9 mouse cellular contexts compared by ENCODE assay signal in the genomic region with DNA sequence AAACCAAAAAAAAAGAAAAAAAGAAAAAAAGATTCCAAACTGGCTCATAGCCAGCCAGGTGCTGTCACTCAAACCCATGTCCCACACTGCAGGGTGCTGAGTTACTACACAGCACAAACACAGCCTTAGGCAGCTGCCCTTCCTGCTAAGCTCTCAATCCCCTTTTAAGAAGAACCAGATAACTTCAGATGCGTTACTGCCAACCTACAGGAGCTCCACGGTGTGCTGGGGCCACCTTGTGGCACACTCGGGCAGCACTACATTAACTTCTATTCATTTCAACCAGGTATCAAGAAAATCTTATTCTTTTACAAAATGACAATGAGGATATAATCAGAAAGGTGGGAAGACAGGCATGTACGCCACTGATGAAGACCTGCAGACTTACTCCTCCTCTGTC. TPM values are rescaled to one million over a fixed set of nuclear protein-coding genes. Genes with fewer than 3 reads are reported as not detected.
DNase-seq lines count a peak whose midpoint lies in the region; ATAC-seq and TF ChIP-seq lines count a peak whose summit lies in the region.
"Had no signal": no experiment of that assay in that cellular context is flagged by ENCODE, and none has a peak within 500 bp of the region (broad histone marks: within the 10 kb centered on the region; RNA-seq: fewer than 3 reads in every experiment).

No protein-coding gene starts in this region.

- H3K9me3 ChIP-seq in forebrain, embryonic 14.5 days (replicated peaks; ENCODE audit: control insufficient read depth, low read length) = no peaks in the 10 kb centered on the region
- H3K9me3 ChIP-seq in forebrain, embryonic 11.5 days (ENCODE audit: control insufficient read depth, low read length) = no peaks in the 10 kb centered on the region
- no peaks in the 10 kb centered on the region for H3K9me3 ChIP-seq in midbrain, embryonic 16.5 days (replicated peaks; ENCODE audit: control insufficient read depth, low read length, poor library complexity, severe bottlenecking)
- H3K9me3 ChIP-seq: limb, embryonic 12.5 days had no signal

- no peak overlapping the region for H3K4me2 ChIP-seq in forebrain, embryonic 14.5 days (ENCODE audit: low read length)
- H3K4me2 ChIP-seq in forebrain, embryonic 11.5 days (ENCODE audit: low read depth, low read length, severe bottlenecking) = no peak overlapping the region
- H3K4me2 ChIP-seq in midbrain, embryonic 16.5 days (ENCODE audit: low read length) = no peak overlapping the region
- H3K4me2 ChIP-seq: limb, embryonic 12.5 days had no signal

- H3K4me3 ChIP-seq in forebrain, embryonic 14.5 days (ENCODE audit: low read depth, low read length) = no peak overlapping the region
- H3K4me3 ChIP-seq in forebrain, embryonic 11.5 days (ENCODE audit: low read depth, low read length) = no peak overlapping the region
- H3K4me3 ChIP-seq in gastrocnemius, adult 2 months = no peak overlapping the region
- no peak overlapping the region for H3K4me3 ChIP-seq in midbrain, embryonic 16.5 days (ENCODE audit: low read depth, low read length)
- H3K4me3 ChIP-seq: limb, embryonic 12.5 days had no signal

- TF ChIP-seq CTCF in gastrocnemius, adult 2 months (IDR thresholded peaks at IDR 0.05) = peak; percentile 89

- intact Hi-C loops in gastrocnemius, adult 2 months (cut with DNase I) = loop anchor here (1.0 kb wide), 1 partner anchor 50 kb away; a partner anchor contains a TSS

- peak; percentile 62; the same call in 1 of the 2 replicates for ATAC-seq in forebrain, embryonic 14.5 days
- ATAC-seq in forebrain, embryonic 11.5 days (replicated peaks; ENCODE audit: low FRiP score) = no peak
- ATAC-seq in midbrain, embryonic 16.5 days = peak; percentile 62; the same call in 1 of the 2 replicates

- 44% methylated on average over 4 of the region's 4 CpGs for WGBS in forebrain, embryonic 14.5 days
- WGBS in forebrain, embryonic 11.5 days = 49% methylated on average over 4 of the region's 4 CpGs
- WGBS in midbrain, embryonic 16.5 days = 35% methylated on average over 4 of the region's 4 CpGs

- no peaks in the 10 kb centered on the region for H3K4me1 ChIP-seq in forebrain, embryonic 14.5 days (ENCODE audit: control insufficient read depth, insufficient read depth, low read length)
- no peaks in the 10 kb centered on the region for H3K4me1 ChIP-seq in forebrain, embryonic 11.5 days (replicated peaks; ENCODE audit: control insufficient read depth, insufficient read depth, low read length)
- no peaks in the 10 kb centered on the region for H3K4me1 ChIP-seq in midbrain, embryonic 16.5 days (ENCODE audit: control insufficient read depth, insufficient read depth, low read length)
- H3K4me1 ChIP-seq: limb, embryonic 12.5 days had no signal

- H3K27ac ChIP-seq in forebrain, embryonic 14.5 days (ENCODE audit: low read depth, low read length) = no peak overlapping the region
- H3K27ac ChIP-seq in forebrain, embryonic 11.5 days (ENCODE audit: low read depth, low read length) = no peak overlapping the region
- no peak overlapping the region for H3K27ac ChIP-seq in gastrocnemius, adult 2 months
- no peak overlapping the region for H3K27ac ChIP-seq in midbrain, embryonic 16.5 days (ENCODE audit: low read length)
- H3K27ac ChIP-seq: limb, embryonic 12.5 days had no signal

- no peaks in the 10 kb centered on the region for H3K27me3 ChIP-seq in forebrain, embryonic 14.5 days (replicated peaks; ENCODE audit: control insufficient read depth, insufficient read depth, low read length)
- no peaks in the 10 kb centered on the region for H3K27me3 ChIP-seq in forebrain, embryonic 11.5 days (ENCODE audit: control insufficient read depth, insufficient read depth, low read length)
- no peaks in the 10 kb centered on the region for H3K27me3 ChIP-seq in midbrain, embryonic 16.5 days (ENCODE audit: control insufficient read depth, insufficient read depth, low read depth, low read length)
- H3K27me3 ChIP-seq: limb, embryonic 12.5 days had no signal

- DNase-seq in forebrain, embryonic 14.5 days (ENCODE audit: low spot score) = peak; percentile 73
- DNase-seq in forebrain, embryonic 11.5 days (ENCODE audit: low spot score) = no peak
- peak; percentile 69 for DNase-seq in A20 (ENCODE audit: low read depth, low spot score)
- DNase-seq in adipocyte (ENCODE audit: low spot score) = peak; percentile 67
- DNase-seq in gastrocnemius, adult 2 months = peak; percentile 62
- DNase-seq in kidney, postnatal 4 days = peak; percentile 70 to 75
- DNase-seq in testis, postnatal 10 days (ENCODE audit: low spot score) = peak; percentile 74

- peaks cover 82% of the 10 kb centered on the region for H3K36me3 ChIP-seq in forebrain, embryonic 14.5 days (ENCODE audit: control insufficient read depth, insufficient read depth, low read length)
- peaks cover 3% of the 10 kb centered on the region; the same call in 1 of the 2 replicates for H3K36me3 ChIP-seq in forebrain, embryonic 11.5 days (ENCODE audit: control insufficient read depth, insufficient read depth, low read length)
- peaks cover 12% of the 10 kb centered on the region for H3K36me3 ChIP-seq in midbrain, embryonic 16.5 days (ENCODE audit: control insufficient read depth, insufficient read depth, low read length)

- H3K9ac ChIP-seq in forebrain, embryonic 14.5 days (ENCODE audit: low read length) = no peak overlapping the region
- no peak overlapping the region for H3K9ac ChIP-seq in forebrain, embryonic 11.5 days (ENCODE audit: low read length)
- H3K9ac ChIP-seq in midbrain, embryonic 16.5 days (ENCODE audit: low read depth, low read length) = no peak overlapping the region
- H3K9ac ChIP-seq: limb, embryonic 12.5 days had no signal

RNA-seq across cellular contexts. Expression of a gene that starts 12.0 kb away (rescaled TPM):
- polyA plus RNA-seq in forebrain, embryonic 14.5 days (2014; fragmentation: Nextera tagmentation; extraction: Ambion mirVana) = 66.2 and 69.4 TPM in 2 replicates
- 66.8 and 81.3 TPM in 2 replicates for polyA plus RNA-seq in forebrain, embryonic 11.5 days (2014; fragmentation: Nextera tagmentation; extraction: Ambion mirVana)
- total RNA-seq in gastrocnemius, adult 2 months (2021) = 10 to 100 TPM; 20.3 to 23.6 TPM
- polyA plus RNA-seq in midbrain, embryonic 16.5 days (2015; fragmentation: Nextera tagmentation; extraction: Ambion mirVana) = 59.4 and 73.5 TPM in 2 replicates

RNA-seq across cellular contexts. Expression of a gene that starts 16.2 kb away (rescaled TPM):
- 21.7 and 29.7 TPM in 2 replicates for polyA plus RNA-seq in forebrain, embryonic 14.5 days (2014; fragmentation: Nextera tagmentation; extraction: Ambion mirVana)
- polyA plus RNA-seq in forebrain, embryonic 11.5 days (2014; fragmentation: Nextera tagmentation; extraction: Ambion mirVana) = 8.4 and 9.3 TPM in 2 replicates
- total RNA-seq in gastrocnemius, adult 2 months (2021) = under 1 TPM; 0.43 to 0.75 TPM
- 47.1 and 52.0 TPM in 2 replicates for polyA plus RNA-seq in midbrain, embryonic 16.5 days (2015; fragmentation: Nextera tagmentation; extraction: Ambion mirVana)

RNA-seq across cellular contexts. Expression of a gene that starts 50.8 kb away (rescaled TPM):
- polyA plus RNA-seq in forebrain, embryonic 14.5 days (2014; fragmentation: Nextera tagmentation; extraction: Ambion mirVana) = 13.0 and 14.6 TPM in 2 replicates
- 23.2 and 24.5 TPM in 2 replicates for polyA plus RNA-seq in forebrain, embryonic 11.5 days (2014; fragmentation: Nextera tagmentation; extraction: Ambion mirVana)
- 1 to 10 TPM; 4.4 to 5.7 TPM for total RNA-seq in gastrocnemius, adult 2 months (2021)
- 20.4 and 20.5 TPM in 2 replicates for polyA plus RNA-seq in midbrain, embryonic 16.5 days (2015; fragmentation: Nextera tagmentation; extraction: Ambion mirVana)

RNA-seq across cellular contexts. Expression of a gene that starts 50.8 kb away (rescaled TPM):
- polyA plus RNA-seq in forebrain, embryonic 14.5 days (2014; fragmentation: Nextera tagmentation; extraction: Ambion mirVana) = 33.2 and 35.8 TPM in 2 replicates
- polyA plus RNA-seq in forebrain, embryonic 11.5 days (2014; fragmentation: Nextera tagmentation; extraction: Ambion mirVana) = 48.1 and 53.3 TPM in 2 replicates
- 1 to 10 TPM; 4.6 to 5.5 TPM for total RNA-seq in gastrocnemius, adult 2 months (2021)
- polyA plus RNA-seq in midbrain, embryonic 16.5 days (2015; fragmentation: Nextera tagmentation; extraction: Ambion mirVana) = 27.1 and 28.1 TPM in 2 replicates

RNA-seq across cellular contexts. Expression of a gene that starts 59.6 kb away (rescaled TPM):
- polyA plus RNA-seq in forebrain, embryonic 14.5 days (2014; fragmentation: Nextera tagmentation; extraction: Ambion mirVana) = 16.5 and 22.6 TPM in 2 replicates
- polyA plus RNA-seq in forebrain, embryonic 11.5 days (2014; fragmentation: Nextera tagmentation; extraction: Ambion mirVana) = 17.1 TPM in 2 replicates
- total RNA-seq in gastrocnemius, adult 2 months (2021) = 1 to 10 TPM; 2.4 to 3.0 TPM
- polyA plus RNA-seq in midbrain, embryonic 16.5 days (2015; fragmentation: Nextera tagmentation; extraction: Ambion mirVana) = 24.8 and 24.9 TPM in 2 replicates
